Mouse (Mus musculus) spleen, postnatal 14 days (tissue): ENCODE measurements around the gene Gpr50.

ENCODE experiments used
- DNase-seq, 2 experiments: peaks; one replicate each; pipeline ENCODE4 v3.0.0; 2021 to 2022; ENCODE audit warnings: low spot score in 2 of 2

Gpr50 gene

DNA sequence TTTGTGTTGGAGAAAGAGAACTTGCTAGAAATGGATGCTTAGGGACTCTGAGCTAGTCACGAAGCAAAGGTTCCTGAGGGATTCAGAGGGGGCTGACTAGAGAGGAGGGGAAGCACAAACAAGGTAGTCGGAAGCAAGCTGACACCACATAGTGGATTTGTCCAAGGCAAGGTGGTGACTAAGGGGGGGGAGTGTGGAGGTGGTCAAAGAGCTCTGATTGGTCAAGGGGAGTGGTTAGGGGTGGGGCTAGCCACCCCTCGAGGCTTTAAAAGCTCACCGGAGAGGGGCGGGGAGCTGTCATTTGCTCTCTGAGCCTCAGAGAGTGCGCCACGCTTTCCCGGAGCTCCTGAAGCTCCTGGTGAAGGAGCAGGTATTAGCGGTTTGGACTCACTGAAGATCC is at the start of gene Gpr50:
Gene Gpr50, plus strand, starts transcription at position 294 of the 400 bp plus-strand sequence.
- DNase-seq, result no peak

DNA sequence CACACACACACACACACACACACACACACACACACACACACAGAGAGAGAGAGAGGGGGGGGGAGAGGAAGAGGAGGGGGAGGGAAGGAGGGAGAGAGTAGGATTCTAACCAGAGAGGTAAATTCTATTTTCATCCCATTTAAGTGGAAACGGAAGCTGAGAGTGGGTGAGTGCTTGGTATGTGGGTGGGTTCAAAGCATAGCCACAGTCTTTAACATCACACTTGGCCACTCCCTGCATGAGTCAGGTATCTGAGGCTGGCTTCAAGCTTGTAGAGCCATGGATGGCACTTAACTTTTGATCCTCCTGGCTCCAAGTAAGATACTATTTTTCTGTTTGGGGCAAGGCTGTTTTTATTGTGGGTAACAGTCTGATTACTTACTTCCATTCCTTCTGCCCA is 41.2 kb upstream of the Gpr50 start:
- DNase-seq, result no peak

GRCm38 (mm10) chrX:71623843-71624242 is 39.6 kb upstream of the Gpr50 start:
- peak in 1 of 2 experiments; percentile 27 for DNase-seq

DNA sequence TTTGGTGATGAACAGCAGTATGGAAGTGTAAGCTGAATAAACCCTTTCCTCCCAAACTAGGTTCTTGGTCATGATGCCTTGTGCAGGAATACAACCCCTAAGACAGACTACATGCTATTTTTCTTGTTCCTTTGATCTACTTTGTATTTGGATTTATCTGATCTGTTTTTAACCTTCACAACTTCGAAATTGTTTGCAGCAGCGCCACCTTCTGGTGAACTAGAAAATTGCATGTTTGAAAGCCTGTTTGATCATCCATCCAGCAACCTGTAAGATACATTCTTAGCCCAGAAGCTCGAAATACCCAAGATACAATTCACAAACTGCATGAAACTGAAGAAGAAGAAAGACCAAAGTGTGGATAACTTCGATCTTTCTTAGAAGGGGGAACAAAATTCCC is 35.2 kb upstream of the Gpr50 start:
- peak in 1 of 2 experiments; percentile 5 for DNase-seq

DNA sequence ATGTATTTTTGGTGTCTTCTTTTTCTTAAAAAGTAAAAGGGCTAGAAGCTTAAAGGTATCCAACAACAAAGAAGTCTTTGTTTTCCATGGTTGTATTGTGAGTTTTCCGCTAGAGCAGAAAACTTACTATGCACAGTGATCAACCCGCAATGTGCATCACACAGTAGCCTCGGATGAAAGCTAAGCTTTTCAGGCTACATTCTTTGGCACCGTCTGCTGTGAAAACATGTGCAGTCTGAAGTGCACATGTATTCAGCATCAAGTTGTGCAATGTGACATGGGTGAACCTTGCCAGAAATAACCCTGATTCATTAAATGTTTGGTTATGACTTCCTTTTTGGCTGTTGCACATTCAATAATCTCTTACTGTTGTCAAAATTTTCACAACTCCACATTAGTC is 32.8 kb upstream of the Gpr50 start:
- DNase-seq, result no peak

- no peak for DNase-seq
Observed at GRCm38 (mm10) chrX:71631130-71631529, 32.3 kb upstream of the Gpr50 start.

DNA sequence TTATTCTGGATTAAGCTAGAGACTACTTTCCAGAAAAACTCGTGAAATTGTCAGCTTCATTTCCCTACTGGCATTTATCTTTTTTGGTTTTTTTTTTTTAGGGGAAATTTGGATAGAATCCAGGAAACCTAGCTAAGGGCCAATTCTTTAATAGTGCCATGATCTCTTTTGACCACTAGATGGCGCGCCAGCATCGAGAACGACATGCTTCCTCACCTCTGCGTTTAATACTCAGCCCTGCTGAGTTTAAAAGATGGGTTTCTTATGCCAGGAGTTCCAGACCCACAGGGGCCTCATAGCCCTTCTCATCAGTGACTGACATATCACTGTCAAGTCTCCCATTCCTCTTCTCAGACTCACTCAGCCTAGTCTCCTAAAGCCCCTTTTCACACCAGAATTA is 15.5 kb upstream of the Gpr50 start:
- peak in 1 of 2 experiments; percentile 17 for DNase-seq

- DNase-seq, result no peak
Observed at GRCm38 (mm10) chrX:71648434-71648833, 15.0 kb upstream of the Gpr50 start.

GRCm38 (mm10) chrX:71648848-71649454 is 14.5 kb upstream of the Gpr50 start:
- no peak for DNase-seq

- DNase-seq, result no peak
Observed at GRCm38 (mm10) chrX:71649993-71650392, 13.5 kb upstream of the Gpr50 start.

GRCm38 (mm10) chrX:71661794-71662193 is 1.7 kb upstream of the Gpr50 start:
- no peak for DNase-seq

DNA sequence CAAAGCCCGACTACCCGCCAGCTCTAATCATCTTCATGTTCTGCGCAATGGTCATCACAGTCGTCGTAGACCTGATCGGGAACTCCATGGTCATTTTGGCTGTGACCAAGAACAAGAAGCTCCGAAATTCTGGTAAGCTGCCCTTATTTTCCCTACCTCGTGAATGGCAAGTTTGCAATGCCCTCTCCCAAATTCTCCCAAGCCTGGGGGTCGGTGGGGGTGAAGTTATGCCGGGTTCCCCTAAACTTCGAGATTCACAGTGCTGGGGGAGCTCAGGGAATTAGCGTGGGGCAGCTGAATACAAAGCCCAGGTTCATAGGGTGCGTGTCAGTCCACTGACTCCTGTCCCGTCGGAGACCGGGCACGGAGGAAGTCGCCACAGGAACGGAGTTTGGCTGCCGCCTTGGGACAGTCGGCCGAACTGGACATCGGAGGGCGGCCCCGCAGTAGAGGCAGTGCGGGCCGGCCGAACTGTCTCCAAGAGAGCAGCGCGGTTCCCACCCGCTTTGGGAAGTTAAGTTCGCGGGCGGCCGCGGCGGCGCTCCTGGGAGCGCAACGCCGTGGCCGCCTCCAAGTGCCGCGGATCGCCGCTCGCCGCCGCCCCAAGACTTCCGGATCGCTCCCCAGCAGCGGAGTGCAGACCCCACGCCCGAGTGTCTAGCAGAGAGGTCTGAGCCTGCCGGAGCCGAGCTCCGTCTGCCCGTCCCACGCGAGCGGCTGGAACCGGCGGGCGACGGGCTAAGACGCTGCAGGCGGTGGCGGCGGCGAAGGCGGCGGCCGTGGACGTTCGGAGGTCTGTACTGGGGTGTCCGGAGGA is 612 bp downstream of the Gpr50 start:
- DNase-seq, result no peak

DNA sequence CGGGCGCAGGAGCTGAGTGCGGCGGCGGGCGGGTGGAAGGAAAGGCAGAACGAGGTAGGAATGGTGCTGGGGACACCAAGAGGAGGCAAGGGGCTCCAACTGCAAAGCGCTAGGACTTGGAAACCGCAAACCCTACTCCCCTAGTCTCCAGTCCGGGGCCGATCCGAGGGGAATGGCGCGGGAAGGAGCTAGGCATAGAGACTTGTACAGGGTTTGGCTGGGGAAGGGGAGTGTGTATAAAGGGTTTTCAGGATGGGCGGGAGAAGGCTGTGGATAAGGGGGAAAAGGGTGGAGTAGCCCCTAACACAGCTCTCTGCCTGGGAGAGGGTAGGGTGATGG is 1.2 kb downstream of the Gpr50 start:
- no peak for DNase-seq

DNA sequence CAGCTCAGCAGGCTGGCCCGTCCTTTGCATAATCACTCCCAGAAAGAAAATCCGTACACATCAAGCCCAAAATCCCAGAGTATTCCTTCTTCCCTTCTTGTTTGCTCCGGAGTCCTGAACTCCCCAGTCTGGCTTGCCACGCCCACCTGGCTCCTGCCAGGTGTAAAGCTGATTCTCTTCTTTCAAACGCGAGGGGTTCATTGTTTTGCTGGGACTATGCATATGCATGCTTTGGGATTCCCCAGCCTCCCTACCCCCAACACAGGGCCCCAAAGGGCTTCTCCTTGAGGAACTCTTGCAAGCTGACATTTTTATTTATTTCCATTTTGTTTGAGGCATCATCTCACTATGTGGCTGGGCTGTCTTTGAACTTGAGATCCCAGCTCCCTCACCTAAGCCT is 6.8 kb downstream of the Gpr50 start:
- no peak for DNase-seq

DNA sequence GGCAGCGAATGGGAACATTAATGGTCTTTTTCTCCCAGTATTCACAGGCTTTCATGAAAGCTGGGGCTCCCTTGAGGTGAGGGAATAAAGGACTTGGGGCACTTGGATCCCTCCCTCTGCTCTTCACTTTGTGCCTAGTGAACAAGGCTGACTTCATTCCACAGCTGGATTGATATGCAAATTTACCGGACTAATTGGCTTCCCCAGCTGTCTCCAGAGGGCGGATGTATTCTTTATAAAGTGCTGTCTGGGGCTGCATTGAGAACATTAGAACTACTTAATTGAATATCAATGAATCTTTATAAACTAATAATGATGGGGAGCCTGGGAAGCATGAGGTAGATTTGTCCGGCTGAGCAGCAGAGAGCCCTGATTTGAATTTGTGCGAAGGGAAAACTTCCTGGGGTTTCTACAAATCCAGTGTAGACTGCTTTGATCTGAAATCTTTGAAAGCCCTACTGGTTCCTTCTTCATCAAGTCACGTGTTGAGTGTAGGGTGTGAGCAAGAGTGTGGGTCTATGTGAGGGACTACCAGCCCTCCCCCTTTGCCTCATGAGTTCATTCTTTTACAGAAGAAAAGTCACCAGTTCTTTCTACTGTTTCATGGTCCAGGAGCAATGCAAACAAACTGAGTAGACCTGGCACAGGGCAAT is 37.5 kb downstream of the Gpr50 start:
- no peak for DNase-seq
